Mouse (Mus musculus) megakaryocyte-erythroid progenitor cell, adult 5 weeks (primary cell): ENCODE data around the gene Hexa. TPM values are rescaled to one million over a fixed set of nuclear protein-coding genes. Genes with fewer than 3 reads are reported as not detected.

Experiments
- polyA plus RNA-seq: library from polyadenylated mRNA; stranded (reverse); fragments of >175 nt; gene quantifications from 2 replicates; pipeline ENCODE4 v1.2.3, GENCODE M21; 2012

Hexa gene
- 89.5 and 144 TPM in 2 replicates for polyA plus RNA-seq

DNA sequence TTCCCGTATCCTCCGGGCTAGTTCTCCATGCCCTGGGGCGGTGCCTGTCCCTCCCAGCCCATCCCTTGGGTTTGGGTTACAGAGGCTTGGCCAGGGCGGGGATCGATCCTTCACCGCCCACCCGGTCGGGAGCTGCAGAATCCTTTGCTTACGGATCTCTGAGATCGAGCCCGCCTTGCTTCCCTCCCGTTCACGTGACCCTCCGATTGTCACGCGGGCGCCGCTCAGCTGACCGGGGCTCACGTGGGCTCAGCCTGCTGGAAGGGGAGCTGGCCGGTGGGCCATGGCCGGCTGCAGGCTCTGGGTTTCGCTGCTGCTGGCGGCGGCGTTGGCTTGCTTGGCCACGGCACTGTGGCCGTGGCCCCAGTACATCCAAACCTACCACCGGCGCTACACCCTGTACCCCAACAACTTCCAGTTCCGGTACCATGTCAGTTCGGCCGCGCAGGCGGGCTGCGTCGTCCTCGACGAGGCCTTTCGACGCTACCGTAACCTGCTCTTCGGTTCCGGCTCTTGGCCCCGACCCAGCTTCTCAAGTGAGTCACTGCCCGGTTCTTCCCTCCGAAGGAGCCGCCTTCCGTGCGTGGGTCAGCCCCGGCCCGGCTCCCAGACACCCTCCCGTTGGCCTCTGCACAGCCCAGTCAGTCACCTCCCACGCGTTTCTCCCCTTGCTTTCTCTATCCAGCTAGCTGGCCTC is at the start of gene Hexa, which contains the start of gene Tmem202:
Hexa (plus strand) TSS at position 100 of the 697 bp plus-strand sequence.
Tmem202 (minus strand) TSS at position 407 of the 697 bp plus-strand sequence.

DNA sequence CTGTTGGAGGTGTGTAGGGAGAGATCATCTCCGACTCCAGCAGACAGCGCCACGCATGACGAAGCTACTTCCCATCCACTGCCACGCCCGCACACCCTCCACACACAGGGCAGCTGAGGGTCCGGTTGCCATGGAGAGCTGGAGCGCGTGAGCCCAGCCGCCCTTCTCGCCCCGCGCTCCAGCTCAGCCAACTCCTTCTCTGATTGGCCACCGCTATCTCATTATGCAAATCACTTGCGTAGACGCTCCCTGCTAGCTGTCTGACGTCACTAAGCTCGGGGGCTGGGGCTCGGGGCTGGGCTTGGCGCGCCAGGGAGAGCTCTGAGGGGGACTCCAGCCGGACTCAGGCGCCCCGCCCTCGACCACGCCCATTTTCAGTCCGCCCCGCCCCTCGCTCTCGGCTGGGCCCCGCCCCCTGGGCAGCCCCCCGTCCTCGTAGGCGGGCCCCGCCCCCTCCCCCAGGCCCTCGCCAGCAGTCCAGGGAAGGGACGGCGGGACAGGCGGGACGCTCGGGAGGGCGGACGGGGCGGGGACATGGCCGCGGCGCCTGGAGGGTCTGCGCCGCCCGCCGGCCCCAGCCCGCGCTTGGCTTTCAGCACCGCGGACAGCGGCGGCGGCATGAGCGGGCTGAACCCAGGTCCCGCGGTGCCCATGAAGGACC is 38.6 kb downstream of the Hexa start, which contains the start of gene Celf6:
Celf6 (plus strand) TSS at position 74 of the 661 bp plus-strand sequence.

Other genes starting within 250 kb of the Hexa start
- 9.6 and 11.4 TPM in 2 replicates for gene Adpgk, start 248.0 kb upstream of the Hexa start, polyA plus RNA-seq
- gene Bbs4, start 186.0 kb upstream of the Hexa start, polyA plus RNA-seq: 0.23 and 0.34 TPM in 2 replicates
- 40.5 and 55.5 TPM in 2 replicates for gene Arih1, start 52.9 kb upstream of the Hexa start, polyA plus RNA-seq
- gene Tmem202, start 307 bp downstream of the Hexa start, polyA plus RNA-seq: 0.12 and 0.32 TPM in 2 replicates
- gene Celf6, start 38.4 kb downstream of the Hexa start, polyA plus RNA-seq: 0.07 TPM in 1 of 2 replicates, not detected in the other
- gene Parp6, start 77.7 kb downstream of the Hexa start, polyA plus RNA-seq: 14.6 and 16.1 TPM in 2 replicates
- 690 and 779 TPM in 2 replicates for gene Pkm, start 116.8 kb downstream of the Hexa start, polyA plus RNA-seq
- 0.01 and 0.32 TPM in 2 replicates for gene Gramd2, start 140.6 kb downstream of the Hexa start, polyA plus RNA-seq
- 0.12 and 0.23 TPM in 2 replicates for gene Senp8, start 211.2 kb downstream of the Hexa start, polyA plus RNA-seq
- gene Myo9a, start 211.4 kb downstream of the Hexa start, polyA plus RNA-seq: 0.59 and 1.1 TPM in 2 replicates